Mouse (Mus musculus): ENCODE measurements around the gene Atg5. TPM values are rescaled to one million over a fixed set of nuclear protein-coding genes. Genes with fewer than 3 reads are reported as not detected.
"Not testable (repeated sequence)": the region's sequence is repeated elsewhere in the genome, so short reads cannot be mapped to it uniquely, and the experiment has no call there.

Atg5 gene
- polyA plus RNA-seq, 1 experiment from 2014 or later, result 44.6 TPM

DNA sequence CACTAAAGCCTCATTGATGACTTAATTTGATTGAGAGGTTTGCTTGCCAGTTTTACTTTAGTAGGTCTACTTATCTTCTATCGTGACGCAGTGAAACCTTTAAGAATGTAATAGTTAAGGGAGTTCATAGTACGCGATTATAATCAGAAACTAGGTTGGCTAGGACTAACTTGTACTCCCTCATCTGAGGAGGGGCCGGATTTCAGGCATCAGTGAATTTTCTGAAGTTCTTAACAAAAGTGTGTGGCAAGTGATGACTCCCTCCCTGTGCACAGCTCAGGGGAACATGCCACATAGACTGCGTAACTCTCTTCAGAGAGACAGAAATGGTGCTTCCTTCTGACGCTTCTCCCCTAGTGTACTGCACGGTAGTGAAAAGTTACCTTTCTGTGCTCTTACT is 55.7 kb downstream of the Atg5 start:
- H3K4me3 ChIP-seq (ENCODE audit: low read depth, low read length), result no peak overlapping the region
- 84% methylated on average over 8 of the region's 8 CpGs for WGBS
- no peak overlapping the region for H3K9ac ChIP-seq (ENCODE audit: low read depth, low read length)
- no peak for ATAC-seq
- no peak overlapping the region for H3K4me2 ChIP-seq (ENCODE audit: low read length)
- H3K27me3 ChIP-seq (ENCODE audit: control insufficient read depth, insufficient read depth, low read depth, low read length), result no peaks in the 10 kb centered on the region
- peaks cover 2% of the 10 kb centered on the region; the same call in 1 of the 2 replicates for H3K36me3 ChIP-seq (ENCODE audit: control insufficient read depth, insufficient read depth, low read length)
- no peaks in the 10 kb centered on the region for H3K9me3 ChIP-seq (replicated peaks; ENCODE audit: control insufficient read depth, low read length, poor library complexity, severe bottlenecking)
- peaks cover 2% of the 10 kb centered on the region; the same call in 1 of the 2 replicates for H3K4me1 ChIP-seq (ENCODE audit: control insufficient read depth, insufficient read depth, low read length)
- no peak overlapping the region for H3K27ac ChIP-seq (ENCODE audit: low read length)

GRCm38 (mm10) chr10:44325551-44326500 is 57.7 kb downstream of the Atg5 start:
- Histone ChIP-seq H3K9ac (ENCODE audit: low read depth, low read length) (no peak overlapping the region), H3K27me3 (ENCODE audit: control insufficient read depth, insufficient read depth, low read depth, low read length) (no peaks in the 10 kb centered on the region), H3K36me3 (ENCODE audit: control insufficient read depth, insufficient read depth, low read length) (no peaks in the 10 kb centered on the region), H3K27ac (ENCODE audit: low read length) (no peak overlapping the region), H3K4me3 (ENCODE audit: low read depth, low read length) (no peak overlapping the region), H3K9me3 (replicated peaks; ENCODE audit: control insufficient read depth, low read length, poor library complexity, severe bottlenecking) (no peaks in the 10 kb centered on the region), H3K4me2 (ENCODE audit: low read length) (no peak overlapping the region), H3K4me1 (ENCODE audit: control insufficient read depth, insufficient read depth, low read length) (peaks cover 2% of the 10 kb centered on the region; the same call in 1 of the 2 replicates)
- 70% methylated on average over 13 of the region's 13 CpGs for WGBS
- peak; percentile 69; the same call in 1 of the 2 replicates for ATAC-seq

DNA sequence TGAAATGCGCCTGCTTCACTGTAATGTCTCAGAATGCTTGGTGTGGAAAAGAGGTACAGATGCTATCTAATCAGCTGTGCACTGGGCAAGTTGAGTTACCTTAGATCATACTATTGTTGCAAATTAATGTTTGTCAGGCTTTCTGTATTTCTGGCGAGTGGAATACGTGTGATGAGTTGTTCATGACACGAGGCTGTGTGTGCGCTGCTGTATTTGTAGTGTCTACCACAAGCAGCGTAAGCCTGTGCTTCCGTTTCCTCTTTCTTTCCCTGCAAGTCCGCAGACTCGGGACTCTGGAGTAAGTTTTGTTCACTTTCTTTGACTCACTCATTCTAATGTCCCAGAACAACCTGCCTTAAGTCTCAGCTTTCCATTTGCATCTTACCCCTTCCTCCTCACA is 58.9 kb downstream of the Atg5 start:
- ATAC-seq, result no peak
- no peak overlapping the region for H3K4me3 ChIP-seq (ENCODE audit: low read depth, low read length)
- WGBS, result 92% methylated on average over 9 of the region's 9 CpGs
- no peaks in the 10 kb centered on the region for H3K27me3 ChIP-seq (ENCODE audit: control insufficient read depth, insufficient read depth, low read depth, low read length)
- H3K4me1 ChIP-seq (ENCODE audit: control insufficient read depth, insufficient read depth, low read length), result peaks cover 2% of the 10 kb centered on the region; the same call in 1 of the 2 replicates
- no peak overlapping the region for H3K9ac ChIP-seq (ENCODE audit: low read depth, low read length)
- no peaks in the 10 kb centered on the region for H3K9me3 ChIP-seq (replicated peaks; ENCODE audit: control insufficient read depth, low read length, poor library complexity, severe bottlenecking)
- H3K4me2 ChIP-seq (ENCODE audit: low read length), result no peak overlapping the region
- H3K36me3 ChIP-seq (ENCODE audit: control insufficient read depth, insufficient read depth, low read length), result no peaks in the 10 kb centered on the region
- no peak overlapping the region for H3K27ac ChIP-seq (ENCODE audit: low read length)

DNA sequence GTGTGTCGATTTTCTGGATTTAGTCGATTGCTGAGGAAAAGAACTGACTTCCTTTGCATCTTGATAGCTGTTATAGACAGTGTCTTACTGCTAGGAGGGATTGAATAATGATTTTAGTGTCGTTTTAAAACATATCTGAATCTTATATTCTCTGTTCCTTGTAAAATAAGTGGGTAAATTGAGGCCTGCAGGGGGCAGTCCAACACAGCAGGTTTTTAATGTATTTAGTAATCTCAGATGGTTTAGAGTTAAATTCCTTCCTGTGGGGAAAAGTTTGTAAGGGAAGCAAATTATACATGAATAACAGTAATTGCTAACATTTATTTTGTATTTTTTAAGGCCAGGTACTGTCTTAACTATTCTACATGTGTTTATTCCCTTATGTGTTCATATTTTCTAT is 60.2 kb downstream of the Atg5 start:
- H3K9me3 ChIP-seq (replicated peaks; ENCODE audit: control insufficient read depth, low read length, poor library complexity, severe bottlenecking), result no peaks in the 10 kb centered on the region
- 70% methylated on average over 3 of the region's 3 CpGs for WGBS
- no peak overlapping the region for H3K27ac ChIP-seq (ENCODE audit: low read length)
- H3K36me3 ChIP-seq (ENCODE audit: control insufficient read depth, insufficient read depth, low read length), result no peaks in the 10 kb centered on the region
- H3K27me3 ChIP-seq (ENCODE audit: control insufficient read depth, insufficient read depth, low read depth, low read length), result no peaks in the 10 kb centered on the region
- H3K4me2 ChIP-seq (ENCODE audit: low read length), result no peak overlapping the region
- H3K9ac ChIP-seq (ENCODE audit: low read depth, low read length), result no peak overlapping the region
- ATAC-seq, result no peak
- peaks cover 2% of the 10 kb centered on the region; the same call in 1 of the 2 replicates for H3K4me1 ChIP-seq (ENCODE audit: control insufficient read depth, insufficient read depth, low read length)
- no peak overlapping the region for H3K4me3 ChIP-seq (ENCODE audit: low read depth, low read length)

DNA sequence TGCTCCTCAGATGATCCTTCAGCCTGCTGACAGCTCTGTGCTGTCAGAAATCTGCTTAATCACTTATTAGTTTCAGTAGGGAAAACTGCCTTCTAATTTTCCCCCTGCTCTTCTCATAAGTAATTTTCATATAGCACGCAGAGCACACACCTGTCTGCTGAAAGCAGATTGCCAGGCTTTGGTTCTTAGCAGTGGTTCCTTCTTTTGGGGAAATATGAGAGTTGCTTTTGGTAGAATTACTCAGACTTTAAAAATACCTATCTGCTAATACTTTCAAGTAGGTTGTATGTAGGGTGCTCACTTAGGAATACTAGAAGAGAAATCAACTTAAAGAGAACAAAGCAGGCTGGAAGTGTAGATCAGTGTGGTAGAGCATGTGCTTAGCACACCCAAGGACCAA is 62.6 kb downstream of the Atg5 start:
- no peaks in the 10 kb centered on the region for H3K27me3 ChIP-seq (ENCODE audit: control insufficient read depth, insufficient read depth, low read depth, low read length)
- no peak overlapping the region for H3K9ac ChIP-seq (ENCODE audit: low read depth, low read length)
- no peak for ATAC-seq
- no peak overlapping the region for H3K27ac ChIP-seq (ENCODE audit: low read length)
- H3K4me3 ChIP-seq (ENCODE audit: low read depth, low read length), result no peak overlapping the region
- H3K4me2 ChIP-seq (ENCODE audit: low read length), result no peak overlapping the region
- H3K36me3 ChIP-seq (ENCODE audit: control insufficient read depth, insufficient read depth, low read length), result no peaks in the 10 kb centered on the region
- peaks cover 2% of the 10 kb centered on the region; the same call in 1 of the 2 replicates for H3K4me1 ChIP-seq (ENCODE audit: control insufficient read depth, insufficient read depth, low read length)
- no peaks in the 10 kb centered on the region for H3K9me3 ChIP-seq (replicated peaks; ENCODE audit: control insufficient read depth, low read length, poor library complexity, severe bottlenecking)
- WGBS, result 84% methylated on average over 1 of the region's 1 CpGs

GRCm38 (mm10) chr10:44331469-44331868 is 63.3 kb downstream of the Atg5 start:
- no peak overlapping the region for H3K4me3 ChIP-seq (ENCODE audit: low read depth, low read length)
- WGBS, result 80% methylated on average over 2 of the region's 2 CpGs
- H3K4me1 ChIP-seq (ENCODE audit: control insufficient read depth, insufficient read depth, low read length), result no peaks in the 10 kb centered on the region
- no peaks in the 10 kb centered on the region for H3K9me3 ChIP-seq (replicated peaks; ENCODE audit: control insufficient read depth, low read length, poor library complexity, severe bottlenecking)
- no peak for ATAC-seq
- H3K27me3 ChIP-seq (ENCODE audit: control insufficient read depth, insufficient read depth, low read depth, low read length), result no peaks in the 10 kb centered on the region
- no peak overlapping the region for H3K27ac ChIP-seq (ENCODE audit: low read length)
- H3K36me3 ChIP-seq (ENCODE audit: control insufficient read depth, insufficient read depth, low read length), result no peaks in the 10 kb centered on the region
- no peak overlapping the region for H3K9ac ChIP-seq (ENCODE audit: low read depth, low read length)
- H3K4me2 ChIP-seq (ENCODE audit: low read length), result no peak overlapping the region

GRCm38 (mm10) chr10:44332656-44333055 is 64.5 kb downstream of the Atg5 start:
- ATAC-seq; H3K4me3 ChIP-seq (ENCODE audit: low read depth, low read length); H3K9me3 ChIP-seq (replicated peaks; ENCODE audit: control insufficient read depth, low read length, poor library complexity, severe bottlenecking); H3K36me3 ChIP-seq (ENCODE audit: control insufficient read depth, insufficient read depth, low read length); H3K4me1 ChIP-seq (ENCODE audit: control insufficient read depth, insufficient read depth, low read length); H3K27me3 ChIP-seq (ENCODE audit: control insufficient read depth, insufficient read depth, low read depth, low read length); H3K9ac ChIP-seq (ENCODE audit: low read depth, low read length); H3K4me2 ChIP-seq (ENCODE audit: low read length); H3K27ac ChIP-seq (ENCODE audit: low read length): not testable (repeated sequence)
- WGBS, result 96% methylated on average over 3 of the region's 3 CpGs

DNA sequence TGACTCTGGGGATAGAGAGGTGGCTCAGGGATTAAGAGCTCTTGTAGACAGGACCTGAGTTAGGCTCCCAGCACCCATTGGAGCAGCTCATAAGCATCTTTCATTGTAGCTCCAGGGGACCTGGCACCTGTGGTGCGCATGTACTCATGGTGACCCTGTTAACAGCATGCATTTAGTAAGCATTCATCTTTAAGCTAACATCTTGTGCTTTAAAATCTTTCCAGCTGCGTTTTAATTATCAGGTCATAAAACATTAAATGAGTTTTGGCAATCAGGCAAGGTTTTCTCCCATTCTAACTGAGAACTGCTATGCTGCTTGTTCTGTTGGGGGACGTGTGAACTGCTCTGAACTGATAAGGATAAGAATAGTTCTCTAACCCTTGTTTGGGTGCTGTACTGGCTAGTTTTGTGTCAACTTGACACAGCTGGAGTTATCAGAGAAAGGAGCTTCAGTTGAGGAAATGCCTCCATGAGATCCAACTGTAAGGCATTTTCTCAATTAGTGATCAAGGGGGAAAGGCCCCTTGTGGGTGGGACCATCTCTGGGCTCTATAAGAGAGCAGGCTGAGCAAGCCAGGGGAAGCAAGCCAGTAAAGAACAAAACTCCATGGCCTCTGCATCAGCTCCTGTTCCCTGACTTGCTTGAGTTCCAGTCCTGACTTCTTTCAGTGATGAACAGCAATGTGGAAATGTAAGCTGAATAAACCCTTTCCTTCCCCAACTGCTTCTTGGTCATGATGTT is 68.7 kb downstream of the Atg5 start:
- ATAC-seq; H3K27ac ChIP-seq (ENCODE audit: low read length); H3K36me3 ChIP-seq (ENCODE audit: control insufficient read depth, insufficient read depth, low read length); H3K27me3 ChIP-seq (ENCODE audit: control insufficient read depth, insufficient read depth, low read depth, low read length); H3K4me3 ChIP-seq (ENCODE audit: low read depth, low read length); H3K4me2 ChIP-seq (ENCODE audit: low read length); H3K9me3 ChIP-seq (replicated peaks; ENCODE audit: control insufficient read depth, low read length, poor library complexity, severe bottlenecking); H3K4me1 ChIP-seq (ENCODE audit: control insufficient read depth, insufficient read depth, low read length); H3K9ac ChIP-seq (ENCODE audit: low read depth, low read length): not testable (repeated sequence)
- WGBS, result 90% methylated on average over 3 of the region's 3 CpGs

GRCm38 (mm10) chr10:44338571-44338970 is 70.4 kb downstream of the Atg5 start:
- H3K4me2 ChIP-seq (ENCODE audit: low read length), result no peak overlapping the region
- no peaks in the 10 kb centered on the region for H3K9me3 ChIP-seq (replicated peaks; ENCODE audit: control insufficient read depth, low read length, poor library complexity, severe bottlenecking)
- H3K4me1 ChIP-seq (ENCODE audit: control insufficient read depth, insufficient read depth, low read length), result peaks cover 4% of the 10 kb centered on the region
- no peak for ATAC-seq
- no peaks in the 10 kb centered on the region for H3K36me3 ChIP-seq (ENCODE audit: control insufficient read depth, insufficient read depth, low read length)
- H3K9ac ChIP-seq (ENCODE audit: low read depth, low read length), result no peak overlapping the region
- no peak overlapping the region for H3K4me3 ChIP-seq (ENCODE audit: low read depth, low read length)
- WGBS, result 32% methylated on average over 6 of the region's 6 CpGs
- no peaks in the 10 kb centered on the region for H3K27me3 ChIP-seq (ENCODE audit: control insufficient read depth, insufficient read depth, low read depth, low read length)
- H3K27ac ChIP-seq (ENCODE audit: low read length), result no peak overlapping the region
